Mouse (Mus musculus) testis, adult 10 weeks (tissue): ENCODE measurements around the gene Naaladl1. TPM values are rescaled to one million over a fixed set of nuclear protein-coding genes. Genes with fewer than 3 reads are reported as not detected.

Experiments used
- polyA plus RNA-seq: library from polyadenylated mRNA; stranded (reverse); fragments of 350-450 nt; fragmentation: Illumina TruSeq; extraction: RNeasy Lipid Tissue Mini Kit (QIAGEN cat#74804); gene quantifications from one replicate; pipeline ENCODE4 v1.2.3, GENCODE M21; 2014; ENCODE audit warnings: low read depth, low replicate concordance

Gene Naaladl1
- 0.13 TPM for polyA plus RNA-seq

DNA sequence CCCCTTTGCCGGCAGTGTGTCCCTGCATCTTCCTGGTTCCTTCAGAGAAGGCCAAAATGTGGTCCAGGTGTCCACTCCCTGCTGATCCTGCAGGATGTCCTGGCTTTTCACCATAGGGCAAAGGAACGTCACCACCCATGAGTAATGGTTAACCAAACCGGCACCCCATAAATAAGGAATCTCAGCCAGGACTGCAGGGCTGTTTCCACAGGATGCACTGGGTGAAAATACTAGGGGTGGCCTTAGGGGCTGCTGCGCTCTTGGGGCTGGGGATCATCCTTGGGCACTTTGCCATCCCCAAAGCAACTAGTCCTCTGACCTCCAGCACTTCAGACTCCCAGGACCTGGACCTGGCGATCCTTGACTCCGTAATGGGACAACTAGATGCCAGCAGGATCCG is at the start of gene Naaladl1:
Naaladl1 (plus strand) TSS at position 197 of the 400 bp plus-strand sequence.

GRCm38 (mm10) chr19:6057313-6058096 is 48.1 kb upstream of the Naaladl1 start, which contains the start of the genes Mrpl49 and Fau:
Gene Mrpl49 (minus strand): TSS chr19:6057785.
Gene Fau (plus strand): TSS chr19:6057844.

GRCm38 (mm10) chr19:6061021-6061533 is 44.5 kb upstream of the Naaladl1 start, which contains the start of gene Znhit2:
Gene Znhit2 (plus strand): TSS chr19:6061192.

DNA sequence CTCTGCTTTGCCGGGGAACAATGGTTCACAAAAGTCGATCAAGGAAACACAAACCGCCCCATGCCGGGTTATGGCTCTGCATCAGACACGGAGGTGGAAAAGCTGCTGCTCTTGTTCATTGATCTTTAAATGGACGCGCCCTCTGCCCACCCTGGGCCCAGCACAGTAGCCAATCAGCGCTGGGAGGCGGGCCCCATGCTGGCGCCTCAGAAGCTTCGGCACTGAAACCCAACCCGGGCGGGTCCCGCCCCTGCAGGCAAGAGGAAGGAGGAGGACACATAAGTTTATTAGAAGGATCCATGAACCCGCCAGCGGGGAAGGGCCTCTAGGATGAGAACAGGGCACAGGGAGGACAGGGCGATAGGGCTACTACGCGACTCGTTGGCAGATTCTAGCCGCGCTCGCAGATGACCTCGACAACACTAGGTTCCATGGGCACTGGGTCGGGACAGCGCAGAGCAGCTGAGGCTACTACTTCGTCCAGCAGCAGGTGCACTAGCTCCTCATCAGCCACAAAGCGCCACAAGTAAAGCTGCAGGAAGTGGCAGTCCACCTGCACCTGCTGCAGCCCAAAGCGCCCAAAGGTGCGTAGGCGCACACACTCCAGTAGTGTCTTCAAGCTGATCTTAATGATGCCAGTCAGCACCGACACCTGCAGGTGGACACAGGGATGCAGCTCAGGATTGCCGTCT is 37.7 kb upstream of the Naaladl1 start, which contains the start of gene Tm7sf2:
Tm7sf2 (minus strand) TSS at position 650 of the 692 bp plus-strand sequence.

DNA sequence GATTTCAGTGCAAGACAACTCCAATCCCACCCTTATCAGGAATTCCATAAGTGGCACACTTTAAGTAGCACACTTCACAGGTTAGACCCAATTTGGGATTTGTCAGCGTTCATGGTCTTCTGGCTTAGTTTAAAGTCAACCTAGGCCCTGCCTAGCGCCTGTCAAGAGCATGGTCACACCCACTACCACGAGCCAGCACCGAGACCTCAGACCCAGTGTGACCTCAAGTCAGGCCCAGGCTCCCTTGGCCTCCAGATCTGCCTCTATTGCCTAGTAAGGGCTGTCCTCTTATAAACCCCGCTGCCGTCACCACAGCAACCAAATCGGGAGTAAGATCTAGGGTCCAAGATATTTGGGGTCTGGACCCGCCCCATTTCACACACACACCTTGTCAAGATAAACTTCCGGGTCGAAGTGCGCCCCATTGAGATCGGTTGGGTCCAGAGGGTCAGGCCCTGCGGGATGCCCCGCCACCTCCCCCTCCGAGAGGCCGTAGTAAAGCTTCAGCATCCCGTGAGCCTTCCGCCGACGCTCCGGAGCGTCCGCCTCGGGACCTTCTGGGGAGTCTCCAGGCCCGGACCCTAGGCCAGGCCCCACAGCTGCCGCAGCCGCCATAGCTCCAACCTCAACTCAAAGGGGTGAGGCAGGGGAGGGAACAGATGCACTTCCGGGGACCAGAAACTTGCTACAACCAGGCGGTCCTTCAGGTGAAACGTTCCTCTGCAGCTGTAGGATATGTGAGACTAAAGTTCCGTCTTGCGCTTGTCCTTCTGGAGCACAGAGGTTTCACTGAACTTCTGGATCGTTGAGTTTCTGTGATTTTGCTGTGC is 28.8 kb upstream of the Naaladl1 start, which contains the start of gene Vps51:
Vps51 (minus strand) TSS at position 668 of the 830 bp plus-strand sequence.

DNA sequence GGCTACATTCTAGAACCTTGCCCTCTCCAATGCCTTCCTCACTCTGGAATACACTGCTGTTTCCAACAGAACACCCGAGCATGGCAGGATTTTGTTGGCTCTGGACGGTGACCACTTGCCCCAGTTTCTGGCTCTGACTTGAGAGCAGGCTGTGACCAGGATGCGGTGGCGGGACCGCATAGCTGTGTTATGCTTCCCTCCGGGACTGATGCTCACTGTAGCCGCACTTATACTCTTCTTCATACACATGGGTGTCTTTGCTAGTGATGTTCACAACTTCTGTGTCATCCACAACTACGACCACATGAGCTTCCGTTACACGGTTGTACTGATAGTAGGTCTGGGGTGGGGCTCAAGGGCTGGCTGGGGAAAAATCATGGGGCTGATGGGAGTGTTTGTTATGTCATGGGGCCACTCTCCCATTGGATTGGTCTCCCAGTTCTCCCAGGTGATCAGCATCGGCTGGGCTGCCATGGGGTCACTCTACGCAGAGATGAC is 25.6 kb upstream of the Naaladl1 start, which contains the start of gene Tmem262:
Tmem262 (plus strand) TSS at position 51 of the 498 bp plus-strand sequence.

GRCm38 (mm10) chr19:6082156-6082555 is 23.4 kb upstream of the Naaladl1 start, which contains the start of gene Gm28374:
Gene Gm28374 (minus strand): TSS chr19:6082256.

GRCm38 (mm10) chr19:6084478-6085248 is 20.9 kb upstream of the Naaladl1 start, which contains the start of the genes Zfpl1 and Cdca5:
Gene Zfpl1 (minus strand): TSS chr19:6084956.
Gene Cdca5 (plus strand): TSS chr19:6084983.

GRCm38 (mm10) chr19:6094119-6094518 is 11.5 kb upstream of the Naaladl1 start, which contains the start of gene AC131692.1:
Gene AC131692.1 (plus strand): TSS chr19:6094419.

DNA sequence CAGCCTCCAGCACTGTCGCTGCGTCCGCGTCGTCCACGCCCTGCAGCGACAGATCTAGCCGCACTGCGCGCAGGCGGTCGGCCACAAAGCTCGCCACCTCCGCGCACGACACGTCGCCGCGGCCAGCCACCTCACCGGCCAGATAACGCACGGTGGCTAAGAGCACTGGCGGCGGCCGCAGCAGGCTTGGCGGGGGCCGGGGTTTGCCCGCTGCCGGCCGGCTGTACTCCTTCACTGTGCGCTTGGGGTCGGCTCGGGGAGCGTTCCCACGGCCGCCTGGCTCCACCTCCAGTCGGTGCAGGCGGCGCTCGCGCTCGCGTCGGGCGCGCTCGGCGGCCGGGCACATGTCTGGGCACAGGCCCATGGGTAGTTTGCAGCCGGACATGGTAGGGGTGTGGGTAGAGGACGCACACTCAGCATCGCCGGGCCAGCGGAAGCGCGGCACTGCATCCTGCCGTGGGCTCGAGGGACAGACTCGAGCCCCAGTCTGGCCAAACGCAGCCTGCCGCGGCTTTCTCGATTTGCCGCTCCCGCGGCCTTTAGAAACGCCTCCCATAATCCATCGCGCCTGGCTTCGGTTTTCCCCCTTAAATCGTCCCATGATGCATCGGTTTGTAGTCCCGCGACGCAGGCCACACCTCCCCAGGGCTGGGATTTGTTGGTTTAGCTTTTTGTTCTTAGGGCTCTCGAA is 12.5 kb downstream of the Naaladl1 start, which contains the start of gene Sac3d1:
Sac3d1 (minus strand) TSS at position 665 of the 691 bp plus-strand sequence.

DNA sequence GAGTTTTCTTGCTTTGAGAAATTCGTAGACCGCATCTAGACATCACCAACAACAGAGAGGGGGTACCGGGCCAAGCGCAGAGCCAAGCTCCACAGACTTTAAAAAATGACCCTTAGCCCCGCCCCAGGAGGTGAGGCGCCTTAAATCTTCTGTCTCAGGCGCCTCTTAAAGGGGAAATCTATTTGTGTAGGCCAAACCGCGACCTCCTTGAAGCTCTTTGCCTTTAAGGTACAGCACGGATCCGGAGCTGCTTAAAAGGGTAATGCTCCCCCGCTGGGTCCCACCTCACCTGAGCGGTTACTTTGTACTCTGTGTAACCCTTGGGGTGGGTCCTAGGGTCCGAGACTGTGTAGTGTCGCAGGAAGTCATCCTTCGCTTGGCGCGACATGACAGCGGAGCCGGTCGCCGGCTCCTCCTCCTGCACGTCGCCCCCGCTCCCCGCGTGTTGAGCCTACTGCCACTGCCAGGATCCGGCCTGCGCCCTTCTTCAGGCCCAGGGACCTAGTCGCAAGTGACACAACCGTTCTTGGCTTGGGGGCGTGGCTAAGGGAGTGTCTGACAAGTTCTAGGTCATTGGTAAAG is 22.3 kb downstream of the Naaladl1 start, which contains the start of gene Snx15:
Snx15 (minus strand) TSS at position 545 of the 582 bp plus-strand sequence.

DNA sequence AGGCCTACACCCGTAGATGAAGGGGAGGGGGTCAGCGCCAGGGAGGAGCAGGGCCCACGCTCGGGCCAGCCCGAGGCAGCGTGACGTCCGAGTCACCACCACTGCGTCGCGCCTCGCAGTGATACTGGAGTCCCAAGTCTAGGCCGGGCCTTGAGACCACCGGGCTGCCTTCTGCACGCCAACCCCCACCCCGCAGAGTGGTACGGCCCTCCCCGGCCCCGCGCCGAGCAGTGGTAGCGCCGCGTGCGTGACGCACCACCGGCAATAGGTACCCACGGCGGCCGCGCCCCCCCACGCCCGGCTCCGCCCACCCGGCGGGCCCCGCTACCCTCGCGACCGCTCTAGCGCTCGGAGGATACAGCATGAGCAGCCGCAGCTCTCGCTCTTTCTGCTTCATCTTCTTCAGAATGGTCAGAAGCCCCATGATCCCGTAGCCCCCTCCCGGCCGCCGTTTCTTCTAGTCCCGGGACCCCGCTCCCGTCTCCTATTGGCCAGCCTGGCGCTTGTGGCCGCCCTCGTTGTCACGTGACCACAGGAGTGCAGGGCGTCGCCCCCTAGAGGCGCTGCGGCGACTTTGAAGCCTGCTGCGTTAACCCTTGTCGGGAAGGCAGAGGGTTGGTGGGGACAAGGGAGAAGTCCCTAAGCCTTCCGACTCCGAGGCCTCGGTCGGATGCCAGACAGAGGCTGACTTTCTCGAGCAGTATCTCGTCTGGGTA is 35.3 kb downstream of the Naaladl1 start, which contains the start of gene Batf2:
Batf2 (plus strand) TSS at position 306 of the 716 bp plus-strand sequence.

DNA sequence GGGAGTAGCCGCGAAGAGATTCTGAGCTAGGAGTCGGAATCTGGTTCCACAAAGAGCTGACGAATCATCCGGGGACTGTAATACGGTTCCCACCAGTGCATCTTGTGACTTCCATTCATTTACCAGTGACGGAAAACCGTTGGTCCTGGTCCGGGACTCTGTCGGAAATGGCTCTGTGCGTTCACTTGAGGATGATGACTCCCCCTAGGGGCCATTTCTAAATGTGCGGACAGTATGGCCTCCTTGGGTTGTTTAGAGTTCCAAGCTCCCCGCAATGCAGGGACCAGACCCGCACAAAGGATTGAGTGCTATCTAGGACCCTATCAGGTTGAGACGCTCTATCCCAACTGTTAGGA is 35.8 kb downstream of the Naaladl1 start, which contains the start of gene Arl2:
Arl2 (minus strand) TSS at position 155 of the 356 bp plus-strand sequence.

Other genes with a start within 250 kb of the Naaladl1 start
- 3.8 TPM for gene Frmd8, start 230.5 kb upstream of the Naaladl1 start, polyA plus RNA-seq
- 2.8 TPM for gene Slc25a45, start 228.0 kb upstream of the Naaladl1 start, polyA plus RNA-seq
- 0.38 TPM for gene Tigd3, start 211.6 kb upstream of the Naaladl1 start, polyA plus RNA-seq
- gene Dpf2, start 192.8 kb upstream of the Naaladl1 start, polyA plus RNA-seq = 9.0 TPM
- gene Cdc42ep2, start 181.0 kb upstream of the Naaladl1 start, polyA plus RNA-seq = 0.11 TPM
- gene Pola2, start 141.6 kb upstream of the Naaladl1 start, polyA plus RNA-seq = 7.6 TPM
- not detected for gene Slc22a20, start 119.6 kb upstream of the Naaladl1 start, polyA plus RNA-seq
- gene Capn1, start 89.9 kb upstream of the Naaladl1 start, polyA plus RNA-seq = 0.24 TPM
- 1.3 TPM for gene Syvn1, start 59.2 kb upstream of the Naaladl1 start, polyA plus RNA-seq
- 9.4 TPM for gene Mrpl49, start 48.0 kb upstream of the Naaladl1 start, polyA plus RNA-seq
- gene Fau, start 47.9 kb upstream of the Naaladl1 start, polyA plus RNA-seq = 25.7 TPM
- 0.66 TPM for gene Znhit2, start 44.6 kb upstream of the Naaladl1 start, polyA plus RNA-seq
- 1.6 TPM for gene Tm7sf2, start 37.4 kb upstream of the Naaladl1 start, polyA plus RNA-seq
- 8.3 TPM for gene Vps51, start 28.6 kb upstream of the Naaladl1 start, polyA plus RNA-seq
- 14.1 TPM for gene Tmem262, start 25.7 kb upstream of the Naaladl1 start, polyA plus RNA-seq
- not detected for gene Gm28374, start 23.5 kb upstream of the Naaladl1 start, polyA plus RNA-seq
- 1.3 TPM for gene Zfpl1, start 20.8 kb upstream of the Naaladl1 start, polyA plus RNA-seq
- 10.9 TPM for gene Cdca5, start 20.8 kb upstream of the Naaladl1 start, polyA plus RNA-seq
- 56.3 TPM for gene AC131692.1, start 11.4 kb upstream of the Naaladl1 start, polyA plus RNA-seq
- 1.2 TPM for gene Sac3d1, start 12.9 kb downstream of the Naaladl1 start, polyA plus RNA-seq
- 2.1 TPM for gene Snx15, start 22.5 kb downstream of the Naaladl1 start, polyA plus RNA-seq
- gene Batf2, start 35.2 kb downstream of the Naaladl1 start, polyA plus RNA-seq = not detected
- gene Arl2, start 35.8 kb downstream of the Naaladl1 start, polyA plus RNA-seq = 2.2 TPM
- gene Majin, start 78.6 kb downstream of the Naaladl1 start, polyA plus RNA-seq = 7.0 TPM
- gene Gpha2, start 120.6 kb downstream of the Naaladl1 start, polyA plus RNA-seq = not detected
- gene Ppp2r5b, start 130.1 kb downstream of the Naaladl1 start, polyA plus RNA-seq = 0.45 TPM
- gene Atg2a, start 135.9 kb downstream of the Naaladl1 start, polyA plus RNA-seq = 0.41 TPM
- 43.3 TPM for gene Ehd1, start 170.9 kb downstream of the Naaladl1 start, polyA plus RNA-seq
- 0.49 TPM for gene Cdc42bpg, start 200.7 kb downstream of the Naaladl1 start, polyA plus RNA-seq
- gene Men1, start 229.2 kb downstream of the Naaladl1 start, polyA plus RNA-seq = 3.6 TPM
- 1.3 TPM for gene Map4k2, start 235.4 kb downstream of the Naaladl1 start, polyA plus RNA-seq